Mouse (Mus musculus) urinary bladder, postnatal 36 days (tissue): ENCODE results near the gene Lpo.

ENCODE experiments used
- DNase-seq, 2 experiments: peaks; one replicate each; pipeline ENCODE4 v3.0.0; 2022; ENCODE audit warnings: low spot score in 2 of 2, mixed read lengths in 1 of 2

Gene Lpo

DNA sequence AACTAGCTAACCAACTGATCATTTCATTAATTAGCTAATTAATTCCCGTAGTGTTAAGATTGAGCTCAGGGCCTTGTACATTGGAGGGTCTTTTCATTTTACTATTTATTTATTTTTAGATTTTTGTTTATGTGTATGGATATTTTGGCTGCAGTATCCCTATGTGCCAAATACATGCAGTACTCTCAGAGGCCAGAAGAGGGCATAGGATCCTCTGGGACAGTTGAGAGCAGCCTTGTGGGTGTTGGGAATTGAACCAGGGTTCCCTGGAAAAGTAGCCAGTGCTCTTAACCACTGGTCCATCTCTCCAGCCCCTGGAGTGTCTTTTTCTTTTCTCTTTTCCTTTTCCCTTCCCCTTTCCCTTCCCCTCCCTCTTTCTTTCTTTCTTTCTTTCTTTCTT is 22.6 kb downstream of the Lpo start:
- no peak for DNase-seq

DNA sequence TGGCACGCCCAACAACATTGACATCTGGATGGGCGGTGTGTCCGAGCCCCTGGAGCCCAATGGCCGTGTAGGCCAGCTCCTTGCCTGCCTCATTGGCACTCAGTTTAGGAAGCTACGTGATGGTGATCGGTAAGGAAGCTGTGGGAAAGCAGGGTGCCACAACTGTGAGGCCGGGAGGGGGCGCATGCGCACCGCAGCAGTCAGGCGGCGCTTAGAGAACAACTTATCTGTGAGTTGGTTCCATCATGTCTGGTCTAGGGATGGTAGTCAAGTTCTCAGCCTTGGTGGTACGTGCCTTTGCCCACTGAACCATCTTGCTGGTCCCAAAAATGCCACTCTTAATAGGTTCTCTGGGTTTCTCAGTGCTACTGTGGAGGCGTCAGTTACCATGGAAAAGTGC is 25.5 kb downstream of the Lpo start:
- DNase-seq, result no peak

DNA sequence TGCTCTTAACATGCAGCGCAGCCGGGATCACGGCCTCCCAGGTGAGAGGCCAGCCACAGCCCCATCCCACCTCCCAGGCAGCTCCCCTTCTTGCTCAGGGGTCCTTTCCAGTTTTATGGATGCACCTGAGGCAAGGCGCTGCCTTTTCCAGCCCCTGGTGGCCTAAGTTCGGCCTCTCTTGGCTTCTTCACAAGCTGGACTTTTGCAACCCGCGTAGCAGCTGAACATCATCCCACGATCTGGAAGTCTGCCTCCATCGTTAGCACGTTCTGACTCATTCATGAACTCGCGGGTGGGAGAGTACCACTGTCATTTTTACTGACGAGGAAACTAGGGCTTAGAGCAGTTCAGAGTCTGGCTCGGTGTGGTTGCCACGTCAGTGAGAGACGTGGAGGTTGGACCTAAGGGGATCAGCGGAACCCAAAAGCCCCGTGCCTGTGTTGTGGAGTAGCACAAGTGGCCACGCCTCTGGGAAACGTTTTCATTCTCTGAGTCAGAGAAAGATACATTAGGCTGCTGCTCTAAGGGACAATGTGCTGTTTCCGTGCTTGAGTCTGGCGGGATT is 26.3 kb downstream of the Lpo start:
- peak; percentile 31 to 45 for DNase-seq

DNA sequence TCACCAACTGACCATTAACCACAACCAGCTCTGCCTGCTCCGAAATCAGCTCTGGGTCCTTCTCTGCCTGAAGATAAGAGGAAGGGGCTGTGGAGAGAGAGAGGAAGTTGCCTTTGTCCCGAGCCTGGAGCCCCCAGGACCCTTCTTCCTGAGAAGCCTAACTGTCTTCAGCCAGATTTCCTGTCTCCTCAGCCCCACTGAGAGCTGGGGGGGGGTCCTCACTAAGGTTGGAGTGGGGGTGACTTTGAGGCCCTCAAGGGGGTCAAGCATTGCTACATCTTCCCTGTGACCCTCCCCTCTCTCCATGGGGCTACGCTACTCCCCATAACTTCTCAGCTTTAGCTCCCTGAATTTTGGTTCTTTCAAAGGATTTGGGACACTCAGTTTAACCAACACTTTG is 34.6 kb downstream of the Lpo start, which contains the start of gene Mpo:
Gene Mpo (plus strand): TSS at position 122 of the 400 bp plus-strand sequence.
- no peak for DNase-seq

DNA sequence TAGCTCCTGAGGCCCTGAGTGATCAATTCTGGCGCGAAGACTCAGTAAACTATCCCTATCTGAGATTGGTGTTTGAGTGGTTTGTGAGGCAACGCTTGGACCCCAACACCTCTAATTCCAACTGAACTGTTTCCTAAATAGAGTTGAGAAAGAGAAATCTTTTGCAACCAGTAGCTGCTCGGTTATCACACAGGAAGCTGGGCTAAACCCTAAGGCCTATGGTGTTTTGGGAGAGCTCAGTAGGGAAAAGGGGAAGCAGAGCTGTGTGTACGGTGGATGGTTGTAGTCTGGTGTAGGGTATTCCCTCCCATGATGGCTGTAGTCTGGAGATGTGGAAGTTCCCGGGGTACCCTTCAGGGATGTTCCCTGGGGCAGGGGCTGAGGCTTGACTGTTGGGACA is 38.0 kb downstream of the Lpo start:
- DNase-seq, result no peak

DNA sequence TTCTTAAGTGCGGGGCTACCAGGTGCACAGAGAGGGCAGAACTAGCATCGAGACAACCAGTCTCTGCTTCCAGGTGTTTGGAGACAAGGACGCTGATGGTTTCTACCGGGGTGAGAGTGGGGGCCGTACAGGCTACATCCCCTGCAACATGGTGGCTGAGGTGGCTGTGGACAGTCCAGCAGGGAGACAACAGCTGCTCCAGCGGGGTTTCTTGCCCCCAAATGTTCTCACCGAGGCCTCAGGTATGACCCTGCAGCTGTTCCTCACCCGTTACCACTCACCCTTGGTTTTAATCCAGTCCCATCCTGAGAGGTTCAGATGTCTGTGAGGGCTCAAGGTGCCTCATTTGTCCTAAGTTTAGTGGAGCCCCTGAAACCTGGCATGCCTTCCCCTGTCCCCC is 48.0 kb downstream of the Lpo start:
- no peak for DNase-seq

DNA sequence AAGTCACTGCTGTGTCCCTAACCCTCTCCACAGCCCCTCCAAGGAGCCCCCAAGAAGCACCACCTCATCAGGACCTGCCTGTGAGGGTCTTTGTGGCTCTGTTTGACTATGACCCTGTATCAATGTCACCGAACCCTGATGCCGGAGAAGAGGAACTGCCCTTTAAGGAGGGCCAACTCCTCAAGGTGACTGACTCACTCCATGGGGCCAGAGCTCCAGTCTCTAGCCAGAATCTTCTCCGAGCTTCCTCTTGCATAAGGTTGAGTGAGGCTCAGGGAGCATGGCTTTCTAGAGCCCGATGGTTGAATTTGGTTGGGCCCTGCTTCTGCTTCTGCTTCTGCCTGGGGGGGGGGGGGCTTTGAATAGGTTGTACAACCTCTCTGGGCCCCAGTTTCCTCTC is 48.7 kb downstream of the Lpo start:
- DNase-seq, result no peak

DNA sequence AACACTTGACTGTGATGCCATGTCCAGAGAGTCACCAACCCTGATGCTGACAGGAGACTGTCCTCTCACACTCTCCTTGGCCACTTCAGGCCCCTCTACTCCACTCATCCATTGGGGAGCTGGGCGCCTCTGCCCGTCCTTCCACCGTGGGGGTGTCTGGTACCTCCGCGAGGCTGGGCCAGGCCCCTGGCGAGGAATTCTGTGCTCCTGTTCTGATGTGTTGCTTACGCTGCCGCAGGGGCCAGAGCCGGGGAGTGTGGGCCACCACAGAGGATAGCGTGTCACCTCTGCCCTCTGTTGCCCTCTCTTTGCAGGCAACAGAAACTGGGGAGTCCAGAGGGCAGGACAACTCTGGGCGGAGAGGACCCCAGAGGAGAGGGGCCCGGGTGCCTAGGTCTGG is 49.2 kb downstream of the Lpo start:
- DNase-seq, result no peak

DNA sequence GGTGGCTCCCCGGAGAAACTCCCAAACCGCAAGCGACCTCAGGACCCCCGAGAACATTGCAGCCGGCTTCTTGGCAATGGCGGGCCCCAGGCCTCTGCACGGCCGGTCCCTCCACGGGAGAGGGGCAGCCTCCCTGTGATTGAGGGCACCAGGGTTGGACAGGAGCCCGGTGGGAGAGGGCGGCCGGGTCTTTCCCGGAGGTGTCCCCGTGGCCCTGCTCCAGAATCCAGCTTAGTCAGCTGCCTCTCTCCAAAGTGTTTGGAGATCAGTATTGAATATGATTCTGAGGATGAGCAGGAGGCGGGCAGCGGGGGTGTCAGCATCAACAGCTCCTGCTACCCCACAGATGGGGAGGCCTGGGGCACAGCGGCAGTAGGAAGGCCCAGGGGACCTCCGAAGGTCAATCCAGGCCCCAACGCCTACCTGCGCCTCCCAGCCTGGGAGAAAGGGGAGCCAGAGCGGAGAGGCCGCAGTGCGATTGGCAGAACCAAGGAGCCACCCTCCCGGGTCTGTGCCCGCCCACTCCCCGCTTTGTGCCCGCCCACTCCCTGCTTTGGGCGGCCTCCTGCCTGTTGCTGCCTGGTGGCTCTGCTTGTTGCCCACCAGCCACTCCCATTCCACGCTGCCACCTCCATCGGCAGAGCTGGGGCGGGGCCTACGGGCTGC is 49.9 kb downstream of the Lpo start:
- peak; percentile 47 to 52 for DNase-seq

DNA sequence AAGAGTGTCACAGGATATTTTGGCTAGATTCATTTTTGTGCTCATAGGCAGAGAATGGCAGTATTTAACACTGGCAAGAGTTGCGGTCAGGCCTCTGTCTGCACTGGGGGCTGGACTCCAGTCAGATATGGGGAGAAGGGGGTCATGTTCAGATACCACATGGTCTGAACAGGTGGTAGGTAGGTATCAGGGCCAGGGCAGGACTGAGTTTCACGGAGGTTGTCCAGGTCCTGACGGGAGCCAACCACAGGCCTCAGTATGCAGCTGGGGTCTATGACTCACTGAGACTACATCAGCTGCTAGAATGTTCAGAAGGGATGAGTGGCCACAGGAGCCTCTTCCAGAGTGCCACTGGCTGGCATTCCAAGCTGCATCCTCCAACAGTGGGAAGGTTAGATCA is 55.7 kb downstream of the Lpo start:
- no peak for DNase-seq

DNA sequence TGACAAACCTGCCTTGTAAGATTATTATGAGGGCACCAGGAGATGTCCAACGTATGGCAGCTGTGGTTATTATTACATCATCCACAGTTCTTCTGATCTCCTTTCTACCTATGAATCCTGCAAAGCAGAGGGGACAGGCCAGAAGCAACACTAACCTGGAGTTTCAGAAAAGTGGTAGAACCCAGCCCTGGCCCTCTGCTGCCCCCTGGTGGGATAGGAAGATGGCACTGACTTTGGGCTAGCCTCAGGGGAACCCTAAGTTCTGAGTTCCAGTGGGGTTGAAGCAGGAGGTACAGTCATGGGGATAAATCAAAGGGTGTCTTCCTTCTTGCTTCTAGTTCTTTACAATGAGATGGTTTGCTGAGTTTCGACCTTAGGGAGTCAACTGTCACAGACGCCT is 57.1 kb downstream of the Lpo start:
- peak; percentile 74 to 75 for DNase-seq

DNA sequence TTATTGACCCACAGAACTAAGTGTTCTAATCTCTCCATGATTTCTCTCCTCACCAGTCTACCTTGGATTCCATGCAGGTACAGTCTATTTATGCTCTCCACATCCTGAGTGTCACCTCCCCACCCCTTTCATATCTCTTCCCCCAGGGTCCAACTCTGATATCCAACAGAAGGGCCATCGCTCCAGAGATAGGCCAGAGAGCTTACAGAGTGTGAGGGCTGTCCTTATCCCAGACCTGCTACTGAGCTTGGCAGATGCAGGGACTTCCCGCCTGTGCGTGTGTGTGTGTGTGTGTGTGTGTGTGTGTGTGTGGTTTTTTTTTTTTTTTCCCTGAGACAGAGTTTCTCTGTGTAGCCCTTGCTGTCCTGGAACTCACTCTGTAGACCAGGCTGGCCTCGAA is 59.3 kb downstream of the Lpo start:
- no peak for DNase-seq

DNA sequence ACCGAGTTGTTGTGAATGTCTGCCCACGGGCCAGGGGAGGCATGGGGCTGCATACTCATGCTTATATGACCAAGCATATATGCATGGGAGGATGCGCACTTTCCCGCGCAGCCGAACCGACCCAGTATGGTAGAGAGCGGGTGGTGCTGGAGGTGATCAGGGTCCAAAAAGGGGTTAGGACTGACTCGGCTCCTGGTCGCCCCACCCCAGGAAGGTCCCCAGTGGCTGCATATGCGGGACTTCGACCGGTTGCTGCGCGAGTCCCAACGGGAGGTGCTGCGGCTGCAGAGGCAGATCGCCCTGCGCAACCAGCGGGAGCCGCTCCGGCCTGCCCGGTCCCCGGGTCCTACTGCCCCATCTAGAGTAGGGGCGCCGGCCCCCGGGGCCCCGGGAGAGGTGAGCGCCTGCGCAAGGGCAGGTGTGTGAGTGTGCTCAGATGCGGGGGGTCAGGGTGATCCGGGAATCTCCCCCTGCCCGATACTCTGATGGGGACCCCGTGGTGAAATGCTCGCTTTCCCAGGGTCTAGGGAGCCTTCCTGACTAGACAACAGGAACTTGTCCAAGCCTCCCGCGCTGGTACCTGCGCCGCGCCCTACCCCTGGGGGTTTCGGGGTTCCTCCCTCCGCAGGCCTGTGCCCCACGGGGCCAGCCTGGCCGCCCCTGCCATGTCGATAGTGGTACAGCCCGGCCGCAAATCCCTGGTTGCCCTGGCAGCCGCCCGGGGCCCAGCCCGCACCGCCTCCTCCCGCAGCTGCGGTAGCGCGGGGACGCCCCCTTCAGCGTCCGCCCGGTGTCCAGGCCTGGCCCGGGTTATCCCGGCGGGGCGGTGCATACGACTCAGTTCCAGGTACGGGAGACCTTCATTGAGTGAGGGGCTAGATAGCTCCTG is 63.9 kb downstream of the Lpo start:
- no peak for DNase-seq

DNA sequence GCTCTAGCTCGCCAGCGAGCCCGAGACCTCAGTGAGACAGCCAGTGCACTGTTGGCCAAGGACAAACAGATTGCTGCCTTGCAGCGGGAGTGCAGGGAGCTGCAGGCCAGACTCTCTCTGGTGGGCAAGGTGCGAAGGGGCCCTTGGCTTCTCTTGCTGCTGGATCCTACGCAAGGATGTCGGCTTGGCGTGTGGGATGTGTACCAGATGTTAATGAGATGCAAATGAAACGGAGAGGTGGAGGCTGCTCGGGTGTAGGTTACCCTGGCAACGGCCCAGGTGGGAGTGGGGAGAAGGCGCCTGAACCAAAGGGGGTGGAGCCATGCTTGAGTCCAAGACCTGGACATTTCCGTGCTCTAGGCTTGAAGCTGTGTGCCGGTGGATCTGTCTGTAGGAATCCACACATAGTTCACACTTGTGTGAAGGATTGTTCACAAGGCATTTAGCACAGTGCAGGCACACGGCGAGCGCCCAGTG is 64.5 kb downstream of the Lpo start:
- no peak for DNase-seq

DNA sequence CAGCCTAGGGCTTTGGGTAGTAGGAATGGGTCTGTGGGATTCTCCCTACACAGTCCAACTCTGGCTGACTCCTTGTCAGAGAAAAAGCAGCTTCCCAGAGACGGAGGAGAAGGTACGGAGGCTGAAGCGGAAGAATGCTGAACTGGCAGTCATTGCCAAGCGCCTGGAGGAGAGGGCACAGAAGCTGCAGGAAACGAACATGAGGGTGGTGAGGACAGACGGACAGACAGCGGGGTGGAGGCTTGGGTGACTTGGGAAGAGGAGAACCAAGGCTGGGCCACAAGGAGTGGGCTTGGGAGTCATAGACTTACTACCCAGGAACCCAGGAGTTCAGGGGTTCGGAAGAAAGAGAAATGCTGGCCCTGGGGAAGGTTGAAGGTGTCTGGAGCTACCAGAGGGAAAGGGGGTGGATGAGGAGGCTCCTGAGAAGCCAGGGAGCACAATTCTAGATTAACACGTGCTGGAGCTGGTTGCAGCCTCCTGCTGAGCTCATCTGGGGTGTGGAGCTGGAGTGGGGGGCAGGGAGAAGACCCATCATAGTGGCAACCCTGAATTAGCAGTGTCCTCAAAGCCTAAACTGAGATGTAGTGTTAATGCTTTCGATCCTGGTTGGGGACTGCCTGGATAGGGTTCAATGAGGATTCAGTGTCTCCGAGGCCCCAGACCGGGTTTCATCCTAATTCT is 65.2 kb downstream of the Lpo start:
- no peak for DNase-seq

DNA sequence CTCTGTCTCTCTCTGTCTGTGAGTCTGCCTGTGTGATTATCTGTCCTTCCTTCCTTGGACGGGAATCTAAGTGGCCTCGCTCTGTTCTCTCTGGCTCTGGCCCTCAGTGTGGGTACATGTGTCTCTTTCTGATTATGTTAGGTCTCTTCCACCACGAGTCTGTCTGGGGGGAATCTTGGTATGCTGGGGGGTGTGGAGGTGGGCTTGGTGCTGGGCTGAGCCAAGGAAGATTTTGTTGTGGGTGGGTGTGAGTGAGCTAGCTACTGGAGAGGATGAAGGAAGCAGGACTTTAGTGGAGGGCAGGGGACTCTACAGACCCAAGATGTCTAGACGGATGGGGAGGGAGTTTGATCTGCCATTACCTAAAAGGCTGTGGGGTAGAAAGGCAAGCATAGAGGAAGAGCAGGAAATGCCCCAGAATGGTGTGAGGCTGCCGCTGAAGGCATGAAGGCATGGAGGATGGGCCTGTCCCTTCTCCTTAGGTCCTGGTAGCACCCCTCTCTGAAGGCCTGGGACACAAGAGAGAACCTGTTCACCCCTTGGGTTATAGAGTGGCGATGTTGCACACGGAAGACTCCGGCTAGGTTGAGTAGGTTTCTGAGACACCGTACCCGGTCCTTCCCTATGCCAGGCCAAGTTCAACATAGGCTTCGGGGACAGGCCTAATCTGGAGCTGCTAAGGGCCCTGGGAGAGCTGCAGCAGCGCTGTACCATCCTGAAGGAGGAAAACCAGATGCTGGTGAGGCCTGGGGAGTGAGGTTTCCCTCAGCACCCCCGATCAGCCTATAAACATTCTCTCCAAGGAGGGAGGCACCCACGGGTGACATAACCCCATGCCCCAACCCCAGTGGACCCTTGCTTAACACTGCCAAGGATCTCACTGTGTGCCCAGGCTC is 66.0 kb downstream of the Lpo start:
- no peak for DNase-seq

DNA sequence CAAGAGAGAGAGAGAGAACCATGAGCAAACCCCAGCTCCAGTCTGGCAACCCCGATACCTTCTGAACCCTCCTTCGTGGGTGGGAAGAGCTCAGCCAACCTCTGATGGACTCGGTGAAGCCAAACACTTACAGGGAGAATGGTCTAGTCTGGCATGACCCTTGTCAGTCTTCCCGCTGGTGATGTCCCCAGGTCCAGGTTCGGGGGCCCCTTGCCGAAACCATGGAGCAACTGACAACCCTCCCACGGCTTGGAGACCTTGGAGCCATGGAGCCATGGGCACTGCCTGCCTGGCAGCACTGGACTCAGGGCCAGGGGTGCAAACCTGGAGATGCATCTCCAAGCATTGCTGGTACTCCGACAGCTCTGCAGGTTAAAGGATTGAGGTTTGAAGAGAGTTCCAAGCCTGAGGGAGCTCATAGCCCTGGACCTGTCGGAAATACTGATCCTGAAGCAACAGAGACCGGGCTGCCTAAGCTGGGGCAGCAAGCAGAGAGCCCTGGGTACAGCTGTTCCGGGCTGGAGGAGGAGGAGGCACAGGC is 66.8 kb downstream of the Lpo start:
- no peak for DNase-seq

DNA sequence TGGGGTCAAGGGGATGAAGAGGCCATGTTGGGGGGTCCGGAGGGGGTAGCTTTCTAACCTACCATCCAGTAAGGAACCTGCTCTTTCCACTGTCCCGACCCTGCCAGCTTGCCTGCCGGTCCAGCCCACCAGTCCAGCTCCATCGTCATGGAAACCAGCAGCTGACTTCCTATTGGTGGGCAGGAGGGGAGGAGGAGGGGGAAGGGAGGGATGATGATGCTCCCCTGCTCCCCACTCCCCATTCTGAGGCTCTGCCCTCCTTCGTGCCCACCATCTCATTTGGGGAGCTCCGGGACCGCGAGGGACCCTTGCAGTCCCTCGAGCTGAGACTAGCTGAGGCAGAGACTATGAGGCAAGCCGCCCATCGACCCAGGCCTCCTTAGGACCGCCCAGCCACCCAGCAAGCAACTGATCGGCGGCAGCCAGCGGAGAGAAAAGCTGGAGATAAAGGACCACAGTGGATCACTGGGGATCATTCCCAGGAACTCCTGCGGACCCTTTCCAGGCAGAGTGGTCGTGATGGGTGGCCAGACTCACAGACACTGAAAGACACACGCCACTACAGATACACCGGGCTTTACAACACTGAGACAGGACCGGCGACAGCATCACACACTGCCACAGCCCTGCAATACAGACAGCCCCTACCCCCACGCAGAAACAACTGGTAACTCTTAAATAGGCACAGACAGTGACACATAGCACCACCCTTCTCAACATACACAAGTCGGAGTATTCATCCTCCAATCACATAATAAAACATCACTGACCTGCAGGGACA is 67.6 kb downstream of the Lpo start, which contains the start of gene Tspoap1:
Gene Tspoap1 (plus strand): TSS at position 241 of the 781 bp plus-strand sequence.
- no peak for DNase-seq

DNA sequence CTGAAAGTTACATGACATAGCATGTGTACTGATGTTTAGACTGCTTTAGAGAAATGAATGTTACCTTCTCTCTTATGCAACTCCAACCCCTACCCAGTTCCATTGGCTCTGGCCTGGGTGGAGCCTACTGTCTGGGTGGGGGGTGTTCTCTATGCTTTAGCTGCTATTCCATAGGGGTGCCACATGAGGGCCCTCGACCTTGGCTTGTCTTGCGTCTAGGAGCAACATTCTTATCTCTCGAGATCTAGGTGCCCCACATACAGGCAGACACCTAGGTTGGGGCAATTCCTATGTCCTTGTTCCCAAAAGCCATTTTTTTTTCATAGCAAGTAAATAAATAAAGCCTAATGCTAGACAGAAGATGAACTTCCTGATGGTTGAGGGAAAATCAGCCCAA is 68.5 kb downstream of the Lpo start:
- no peak for DNase-seq
